Mouse (Mus musculus): ENCODE measurements at regions not wholly inside any gene's neighbourhood (a gene's known extent, or its start where the extent isn't known, plus 50 kb on each side); places are given as distances from the start of the nearest gene placed in this dataset.

GRCm38 (mm10) chr1:91611281-91611680 lies 70.9 kb downstream of the Asb1 start:
- no peak for DNase-seq (ENCODE audit: low spot score)
- Histone ChIP-seq H3K27me3 (ENCODE audit: insufficient read depth, poor library complexity, severe bottlenecking) (peaks cover 9% of the 10 kb centered on the region), H3K36me3 (no peaks in the 10 kb centered on the region), H3K4me3 (no peak overlapping the region), H3K4me1 (replicated peaks) (peaks cover 10% of the 10 kb centered on the region; the same call in 1 of the 2 replicates), H3K9me3 (no peaks in the 10 kb centered on the region), H3K27ac (no peak overlapping the region)
- 79% methylated on average over 13 of the region's 13 CpGs for WGBS

- no peaks in the 10 kb centered on the region for H3K36me3 ChIP-seq
- peaks cover 8% of the 10 kb centered on the region; the same call in 1 of the 2 replicates for H3K4me1 ChIP-seq (replicated peaks)
- 82% methylated on average over 16 of the region's 16 CpGs for whole genome bisulfite sequencing
- H3K27ac ChIP-seq = no peak overlapping the region
- H3K4me3 ChIP-seq = no peak overlapping the region
- DNase-seq (ENCODE audit: low spot score) = no peak
- H3K9me3 ChIP-seq = no peaks in the 10 kb centered on the region
- peaks cover 7% of the 10 kb centered on the region for H3K27me3 ChIP-seq (ENCODE audit: insufficient read depth, poor library complexity, severe bottlenecking)
Measured at GRCm38 (mm10) chr1:91611694-91612093, 71.3 kb downstream of the Asb1 start.

GRCm38 (mm10) chr1:91612912-91613311 lies 72.6 kb downstream of the Asb1 start:
- Histone ChIP-seq H3K27me3 (ENCODE audit: insufficient read depth, poor library complexity, severe bottlenecking) (no peaks in the 10 kb centered on the region), H3K4me1 (replicated peaks) (peaks cover 8% of the 10 kb centered on the region; the same call in 1 of the 2 replicates), H3K4me3 (no peak overlapping the region), H3K36me3 (no peaks in the 10 kb centered on the region), H3K9me3 (no peaks in the 10 kb centered on the region), H3K27ac (no peak overlapping the region)
- WGBS = 72% methylated on average over 3 of the region's 3 CpGs
- no peak for DNase-seq (ENCODE audit: low spot score)

GRCm38 (mm10) chr1:91615396-91615795 lies 75.1 kb downstream of the Asb1 start:
- H3K27ac ChIP-seq = no peak overlapping the region
- no peaks in the 10 kb centered on the region for H3K36me3 ChIP-seq

GRCm38 (mm10) chr1:91618527-91619135 lies 78.3 kb downstream of the Asb1 start:
- Histone ChIP-seq H3K27me3 (ENCODE audit: insufficient read depth, poor library complexity, severe bottlenecking) (no peaks in the 10 kb centered on the region), H3K36me3 (no peaks in the 10 kb centered on the region), H3K9me3 (no peaks in the 10 kb centered on the region), H3K27ac (no peak overlapping the region), H3K4me3 (no peak overlapping the region), H3K4me1 (replicated peaks) (no peaks in the 10 kb centered on the region)
- DNase-seq (ENCODE audit: low spot score) = no peak
- 87% methylated on average over 14 of the region's 14 CpGs for WGBS

More at GRCm38 (mm10) chr1:91615396-91615795, 75.1 kb downstream of the Asb1 start:
- Histone ChIP-seq H3K9me3 (no peaks in the 10 kb centered on the region), H3K4me1 (replicated peaks) (peaks cover 8% of the 10 kb centered on the region; the same call in 1 of the 2 replicates), H3K4me3 (no peak overlapping the region), H3K27me3 (ENCODE audit: insufficient read depth, poor library complexity, severe bottlenecking) (no peaks in the 10 kb centered on the region)
- DNase-seq (ENCODE audit: low spot score) = no peak
- WGBS = 80% methylated on average over 5 of the region's 5 CpGs

- no peak for DNase-seq (ENCODE audit: low spot score)
- H3K36me3 ChIP-seq = no peaks in the 10 kb centered on the region
- H3K9me3 ChIP-seq = no peaks in the 10 kb centered on the region
- H3K4me3 ChIP-seq = no peak overlapping the region
- H3K27me3 ChIP-seq (ENCODE audit: insufficient read depth, poor library complexity, severe bottlenecking) = no peaks in the 10 kb centered on the region
- no peak overlapping the region for H3K27ac ChIP-seq
- peaks cover 9% of the 10 kb centered on the region; the same call in 1 of the 2 replicates for H3K4me1 ChIP-seq (replicated peaks)
- WGBS = 79% methylated on average over 5 of the region's 5 CpGs
Measured at GRCm38 (mm10) chr1:91621141-91621540, 80.8 kb downstream of the Asb1 start.

- no peaks in the 10 kb centered on the region for H3K9me3 ChIP-seq
- no peaks in the 10 kb centered on the region for H3K27me3 ChIP-seq (ENCODE audit: insufficient read depth, poor library complexity, severe bottlenecking)
- H3K27ac ChIP-seq = no peak overlapping the region
- 89% methylated on average over 5 of the region's 5 CpGs for WGBS
- DNase-seq (ENCODE audit: low spot score) = no peak
- peaks cover 9% of the 10 kb centered on the region; the same call in 1 of the 2 replicates for H3K4me1 ChIP-seq (replicated peaks)
- H3K36me3 ChIP-seq = no peaks in the 10 kb centered on the region
- no peak overlapping the region for H3K4me3 ChIP-seq
Measured at GRCm38 (mm10) chr1:91622874-91623273, 82.5 kb downstream of the Asb1 start.

GRCm38 (mm10) chr1:91624028-91624427 lies 83.7 kb downstream of the Asb1 start:
- Histone ChIP-seq H3K27me3 (ENCODE audit: insufficient read depth, poor library complexity, severe bottlenecking) (no peaks in the 10 kb centered on the region), H3K36me3 (no peaks in the 10 kb centered on the region), H3K27ac (no peak overlapping the region), H3K4me1 (replicated peaks) (peaks cover 9% of the 10 kb centered on the region; the same call in 1 of the 2 replicates), H3K4me3 (no peak overlapping the region), H3K9me3 (no peaks in the 10 kb centered on the region)
- no peak for DNase-seq (ENCODE audit: low spot score)
- 63% methylated on average over 8 of the region's 8 CpGs for WGBS

GRCm38 (mm10) chr1:91624531-91625300 lies 84.4 kb downstream of the Asb1 start:
- H3K27ac ChIP-seq = no peak overlapping the region
- no peaks in the 10 kb centered on the region for H3K27me3 ChIP-seq (ENCODE audit: insufficient read depth, poor library complexity, severe bottlenecking)
- DNase-seq (ENCODE audit: low spot score) = no peak
- H3K4me1 ChIP-seq (replicated peaks) = peaks cover 9% of the 10 kb centered on the region; the same call in 1 of the 2 replicates
- H3K4me3 ChIP-seq = no peak overlapping the region
- H3K36me3 ChIP-seq = no peaks in the 10 kb centered on the region
- 82% methylated on average over 11 of the region's 11 CpGs for WGBS
- no peaks in the 10 kb centered on the region for H3K9me3 ChIP-seq

GRCm38 (mm10) chr1:91626090-91626489 lies 85.7 kb downstream of the Asb1 start:
- 86% methylated on average over 11 of the region's 11 CpGs for WGBS
- H3K4me3 ChIP-seq = no peak overlapping the region
- DNase-seq (ENCODE audit: low spot score) = no peak
- no peaks in the 10 kb centered on the region for H3K9me3 ChIP-seq
- no peaks in the 10 kb centered on the region; the same call in 1 of the 2 replicates for H3K27me3 ChIP-seq (ENCODE audit: insufficient read depth, poor library complexity, severe bottlenecking)
- H3K27ac ChIP-seq = no peak overlapping the region
- no peaks in the 10 kb centered on the region for H3K36me3 ChIP-seq
- peaks cover 9% of the 10 kb centered on the region; the same call in 1 of the 2 replicates for H3K4me1 ChIP-seq (replicated peaks)

GRCm38 (mm10) chr1:91630206-91630605 lies 89.9 kb downstream of the Asb1 start:
- WGBS = 83% methylated on average over 12 of the region's 12 CpGs
- H3K4me3 ChIP-seq = no peak overlapping the region
- no peaks in the 10 kb centered on the region for H3K36me3 ChIP-seq
- DNase-seq (ENCODE audit: low spot score) = no peak
- 0 out of 2 replicates have a peak, but pooled peaks cover under 1% of the 10 kb centered on the region for H3K4me1 ChIP-seq (replicated peaks)
- H3K27ac ChIP-seq = no peak overlapping the region
- no peaks in the 10 kb centered on the region for H3K9me3 ChIP-seq
- no peaks in the 10 kb centered on the region; the same call in 1 of the 2 replicates for H3K27me3 ChIP-seq (ENCODE audit: insufficient read depth, poor library complexity, severe bottlenecking)

- Histone ChIP-seq H3K4me1 (replicated peaks) (no peaks in the 10 kb centered on the region), H3K27ac (no peak overlapping the region), H3K4me3 (no peak overlapping the region), H3K27me3 (ENCODE audit: insufficient read depth, poor library complexity, severe bottlenecking) (no peaks in the 10 kb centered on the region; the same call in 1 of the 2 replicates), H3K9me3 (no peaks in the 10 kb centered on the region), H3K36me3 (no peaks in the 10 kb centered on the region)
- 85% methylated on average over 6 of the region's 6 CpGs for WGBS
- no peak for DNase-seq (ENCODE audit: low spot score)
Measured at GRCm38 (mm10) chr1:91630871-91631410, 90.6 kb downstream of the Asb1 start.

All from hindbrain, embryonic 10.5 days (tissue).